10 mouse cellular contexts compared by ENCODE assay signal in the genomic region with DNA sequence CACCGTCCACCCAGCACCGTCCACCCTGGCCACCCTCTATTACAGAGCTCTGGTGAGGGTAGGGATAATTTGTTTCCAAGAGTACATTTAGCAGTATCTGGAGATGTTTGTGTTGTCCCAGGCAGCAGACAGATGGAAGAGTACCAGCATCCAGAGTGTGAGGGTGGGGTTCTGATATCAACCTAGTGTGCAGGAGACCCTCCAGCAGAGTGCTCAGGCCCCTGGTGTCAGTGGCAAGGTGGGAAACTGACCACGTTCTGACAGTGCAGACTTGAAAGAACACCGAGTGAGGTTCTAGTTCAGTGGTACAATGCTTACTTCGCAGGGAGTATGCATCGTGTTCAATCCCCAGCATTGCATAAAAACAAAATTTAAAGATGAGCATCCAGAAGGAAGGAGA. TPM values are rescaled to one million over a fixed set of nuclear protein-coding genes. Genes with fewer than 3 reads are reported as not detected.
DNase-seq lines count a peak whose midpoint lies in the region; ATAC-seq and TF ChIP-seq lines count a peak whose summit lies in the region.
"Had no signal": no experiment of that assay in that cellular context is flagged by ENCODE, and none has a peak within 500 bp of the region (broad histone marks: within the 10 kb centered on the region; RNA-seq: fewer than 3 reads in every experiment).

No protein-coding gene starts in this region.

- H3K27ac ChIP-seq in kidney, adult 2 months (ENCODE audit: insufficient read depth, low read depth, low read length) = peak overlapping the region; percentile 73
- no peak overlapping the region for H3K27ac ChIP-seq in embryonic facial prominence, embryonic 11.5 days (replicated peaks; ENCODE audit: low read depth, low read length)
- H3K27ac ChIP-seq in hindbrain, postnatal 0 days = peak overlapping the region; percentile 88; the same call in 1 of the 2 replicates
- peak overlapping the region; percentile 88; the same call in 1 of the 2 replicates for H3K27ac ChIP-seq in midbrain, embryonic 16.5 days (ENCODE audit: low read length)

- intact Hi-C loops in gastrocnemius, postnatal 14 days (cut with DNase I; ENCODE audit: low total_unique reads) = no loop called here

- TF ChIP-seq CTCF in kidney, adult 2 months (conservative IDR thresholded peaks at IDR 0.05; ENCODE audit: insufficient read depth, insufficient read length, low read depth, low read length) = no peak
- no peak for TF ChIP-seq CTCF in hindbrain, postnatal 0 days (IDR thresholded peaks at IDR 0.05; ENCODE audit: low read depth)

- no peak for ATAC-seq in embryonic facial prominence, embryonic 11.5 days (replicated peaks; ENCODE audit: insufficient number of reproducible peaks, low FRiP score, low TSS enrichment, low read depth)
- ATAC-seq in hindbrain, postnatal 0 days = no peak
- ATAC-seq in midbrain, embryonic 16.5 days = no peak

- no peak for TF ChIP-seq POLR2A in kidney, adult 2 months (IDR thresholded peaks at IDR 0.05; ENCODE audit: low read depth, low read length)

- peak overlapping the region; percentile 91 for H3K4me2 ChIP-seq in embryonic facial prominence, embryonic 11.5 days (ENCODE audit: low read depth, low read length)
- H3K4me2 ChIP-seq in hindbrain, postnatal 0 days (ENCODE audit: low read depth, low read length) = peak overlapping the region; percentile 89
- peak overlapping the region; percentile 65 for H3K4me2 ChIP-seq in midbrain, embryonic 16.5 days (ENCODE audit: low read length)

- peak overlapping the region; percentile 74; the same call in 1 of the 2 replicates for H3K4me3 ChIP-seq in kidney, adult 2 months (ENCODE audit: insufficient read depth, low read depth, low read length)
- peak overlapping the region; percentile 90 for H3K4me3 ChIP-seq in embryonic facial prominence, embryonic 11.5 days (ENCODE audit: low read depth, low read length)
- peak overlapping the region; percentile 92 for H3K4me3 ChIP-seq in hindbrain, postnatal 0 days (ENCODE audit: low read length)
- peak overlapping the region; percentile 92 for H3K4me3 ChIP-seq in midbrain, embryonic 16.5 days (ENCODE audit: low read depth, low read length)

- peaks cover 12% of the 10 kb centered on the region; the same call in 1 of the 2 replicates for H3K4me1 ChIP-seq in kidney, adult 2 months (ENCODE audit: control insufficient read depth, insufficient read depth, low read length)
- no peaks in the 10 kb centered on the region; the same call in 1 of the 2 replicates for H3K4me1 ChIP-seq in embryonic facial prominence, embryonic 11.5 days (ENCODE audit: control insufficient read depth, insufficient read depth, low read length)
- H3K4me1 ChIP-seq in hindbrain, postnatal 0 days (ENCODE audit: insufficient read depth, low read length) = peaks cover 18% of the 10 kb centered on the region; the same call in 1 of the 2 replicates
- H3K4me1 ChIP-seq in midbrain, embryonic 16.5 days (ENCODE audit: control insufficient read depth, insufficient read depth, low read length) = peaks cover 19% of the 10 kb centered on the region

- 78% methylated on average over 6 of the region's 6 CpGs for WGBS in kidney, adult 2 months
- 74% methylated on average over 6 of the region's 6 CpGs for WGBS in embryonic facial prominence, embryonic 11.5 days
- 69% methylated on average over 6 of the region's 6 CpGs for WGBS in hindbrain, postnatal 0 days
- WGBS in midbrain, embryonic 16.5 days = 70% methylated on average over 6 of the region's 6 CpGs

- DNase-seq in kidney, adult 2 months = no peak
- no peak for DNase-seq in kidney, postnatal 4 days
- DNase-seq in embryonic facial prominence, embryonic 11.5 days (ENCODE audit: low spot score) = no peak
- no peak for DNase-seq in hindbrain, postnatal 0 days (ENCODE audit: low spot score)
- no peak for DNase-seq in urinary bladder, postnatal 36 days (ENCODE audit: low spot score in 2 of 2)
- no peak for DNase-seq in thymus, postnatal 0 days (ENCODE audit: low spot score)
- no peak for DNase-seq in gastrocnemius, postnatal 14 days
- DNase-seq: lung, postnatal 10 days had no signal

- H3K27me3 ChIP-seq in kidney, adult 2 months (replicated peaks; ENCODE audit: control insufficient read depth, insufficient read depth, low read length) = no peaks in the 10 kb centered on the region
- no peaks in the 10 kb centered on the region for H3K27me3 ChIP-seq in embryonic facial prominence, embryonic 11.5 days (ENCODE audit: control insufficient read depth, insufficient read depth, low read length)
- no peaks in the 10 kb centered on the region for H3K27me3 ChIP-seq in hindbrain, postnatal 0 days (ENCODE audit: insufficient read depth, low read length)
- no peaks in the 10 kb centered on the region for H3K27me3 ChIP-seq in midbrain, embryonic 16.5 days (ENCODE audit: control insufficient read depth, insufficient read depth, low read depth, low read length)
- H3K27me3 ChIP-seq: Patski had no signal

- no peak overlapping the region; the same call in 1 of the 2 replicates for H3K9ac ChIP-seq in embryonic facial prominence, embryonic 11.5 days (replicated peaks; ENCODE audit: low read length)
- H3K9ac ChIP-seq in hindbrain, postnatal 0 days (replicated peaks; ENCODE audit: low read length) = peak overlapping the region; percentile 95
- peak overlapping the region; percentile 92 for H3K9ac ChIP-seq in midbrain, embryonic 16.5 days (ENCODE audit: low read depth, low read length)

- H3K9me3 ChIP-seq in embryonic facial prominence, embryonic 11.5 days (replicated peaks; ENCODE audit: control insufficient read depth, low read length) = no peaks in the 10 kb centered on the region
- no peaks in the 10 kb centered on the region for H3K9me3 ChIP-seq in hindbrain, postnatal 0 days (ENCODE audit: low read length)
- no peaks in the 10 kb centered on the region for H3K9me3 ChIP-seq in midbrain, embryonic 16.5 days (replicated peaks; ENCODE audit: control insufficient read depth, low read length, poor library complexity, severe bottlenecking)

- no peaks in the 10 kb centered on the region for H3K36me3 ChIP-seq in kidney, adult 2 months (ENCODE audit: control insufficient read depth, insufficient read depth, low read length)
- peaks cover 3% of the 10 kb centered on the region; the same call in 1 of the 2 replicates for H3K36me3 ChIP-seq in embryonic facial prominence, embryonic 11.5 days (replicated peaks; ENCODE audit: control insufficient read depth, insufficient read depth, low read depth, low read length)
- H3K36me3 ChIP-seq in hindbrain, postnatal 0 days (ENCODE audit: insufficient read depth, low read length) = no peaks in the 10 kb centered on the region
- no peaks in the 10 kb centered on the region for H3K36me3 ChIP-seq in midbrain, embryonic 16.5 days (ENCODE audit: control insufficient read depth, insufficient read depth, low read length)

RNA-seq across cellular contexts. Expression of gene Prkaca, which starts 1.1 kb away (rescaled TPM):
- polyA plus RNA-seq in kidney, adult 2 months (2012; rRNA removed) = 88.3 and 95.6 TPM in 2 replicates
- polyA plus RNA-seq in embryonic facial prominence, embryonic 11.5 days (2014; fragmentation: Nextera tagmentation; extraction: Ambion mirVana) = 138 and 141 TPM in 2 replicates
- total RNA-seq in hindbrain, postnatal 0 days (2014; rRNA removed) = 198 and 213 TPM in 2 replicates
- 257 and 268 TPM in 2 replicates for polyA plus RNA-seq in hindbrain, postnatal 0 days (2015; fragmentation: Nextera tagmentation; extraction: Ambion mirVana)
- 225 and 231 TPM in 2 replicates for polyA plus RNA-seq in midbrain, embryonic 16.5 days (2015; fragmentation: Nextera tagmentation; extraction: Ambion mirVana)
- polyA plus RNA-seq in thymus, postnatal 0 days (2015; fragmentation: Nextera tagmentation; extraction: Ambion mirVana) = 64.2 and 65.8 TPM in 2 replicates
- 100 to 1,000 TPM; 319 to 324 TPM for total RNA-seq in gastrocnemius, postnatal 14 days (2021)

RNA-seq across cellular contexts. Expression of gene Asf1b, which starts 16.4 kb away (rescaled TPM):
- 2.0 and 3.6 TPM in 2 replicates for polyA plus RNA-seq in kidney, adult 2 months (2012; rRNA removed)
- polyA plus RNA-seq in embryonic facial prominence, embryonic 11.5 days (2014; fragmentation: Nextera tagmentation; extraction: Ambion mirVana) = 82.6 and 83.0 TPM in 2 replicates
- total RNA-seq in hindbrain, postnatal 0 days (2014; rRNA removed) = 4.7 and 5.6 TPM in 2 replicates
- polyA plus RNA-seq in hindbrain, postnatal 0 days (2015; fragmentation: Nextera tagmentation; extraction: Ambion mirVana) = 8.3 and 10.6 TPM in 2 replicates
- polyA plus RNA-seq in midbrain, embryonic 16.5 days (2015; fragmentation: Nextera tagmentation; extraction: Ambion mirVana) = 6.1 and 6.7 TPM in 2 replicates
- 117 and 135 TPM in 2 replicates for polyA plus RNA-seq in thymus, postnatal 0 days (2015; fragmentation: Nextera tagmentation; extraction: Ambion mirVana)
- 1 to 10 TPM; 2.0 to 3.1 TPM for total RNA-seq in gastrocnemius, postnatal 14 days (2021)

RNA-seq across cellular contexts. Expression of gene Gm10644, which starts 16.7 kb away (rescaled TPM):
- polyA plus RNA-seq in kidney, adult 2 months (2012; rRNA removed) = 2.7 and 3.2 TPM in 2 replicates
- polyA plus RNA-seq in embryonic facial prominence, embryonic 11.5 days (2014; fragmentation: Nextera tagmentation; extraction: Ambion mirVana) = 0.66 and 0.72 TPM in 2 replicates
- 0.40 and 1.7 TPM in 2 replicates for total RNA-seq in hindbrain, postnatal 0 days (2014; rRNA removed)
- 0.43 and 0.56 TPM in 2 replicates for polyA plus RNA-seq in hindbrain, postnatal 0 days (2015; fragmentation: Nextera tagmentation; extraction: Ambion mirVana)
- polyA plus RNA-seq in midbrain, embryonic 16.5 days (2015; fragmentation: Nextera tagmentation; extraction: Ambion mirVana) = 0.58 and 0.69 TPM in 2 replicates
- 0.10 and 0.18 TPM in 2 replicates for polyA plus RNA-seq in thymus, postnatal 0 days (2015; fragmentation: Nextera tagmentation; extraction: Ambion mirVana)
- total RNA-seq in gastrocnemius, postnatal 14 days (2021) = under 1 TPM; 0.11 to 0.14 TPM

RNA-seq across cellular contexts. Expression of gene Samd1, which starts 25.8 kb away (rescaled TPM):
- polyA plus RNA-seq in kidney, adult 2 months (2012; rRNA removed) = 37.2 and 44.5 TPM in 2 replicates
- 18.2 and 19.3 TPM in 2 replicates for polyA plus RNA-seq in embryonic facial prominence, embryonic 11.5 days (2014; fragmentation: Nextera tagmentation; extraction: Ambion mirVana)
- 58.6 and 96.8 TPM in 2 replicates for total RNA-seq in hindbrain, postnatal 0 days (2014; rRNA removed)
- 5.7 and 5.9 TPM in 2 replicates for polyA plus RNA-seq in hindbrain, postnatal 0 days (2015; fragmentation: Nextera tagmentation; extraction: Ambion mirVana)
- polyA plus RNA-seq in midbrain, embryonic 16.5 days (2015; fragmentation: Nextera tagmentation; extraction: Ambion mirVana) = 5.4 and 6.3 TPM in 2 replicates
- polyA plus RNA-seq in thymus, postnatal 0 days (2015; fragmentation: Nextera tagmentation; extraction: Ambion mirVana) = 10.7 and 11.5 TPM in 2 replicates
- total RNA-seq in gastrocnemius, postnatal 14 days (2021) = 10 to 100 TPM; 17.8 to 22.1 TPM

RNA-seq across cellular contexts. Expression of gene 1700067K01Rik, which starts 29.6 kb away (rescaled TPM):
- 5.1 and 7.0 TPM in 2 replicates for polyA plus RNA-seq in kidney, adult 2 months (2012; rRNA removed)
- 0.29 and 0.85 TPM in 2 replicates for polyA plus RNA-seq in embryonic facial prominence, embryonic 11.5 days (2014; fragmentation: Nextera tagmentation; extraction: Ambion mirVana)
- not detected in 2 replicates for total RNA-seq in hindbrain, postnatal 0 days (2014; rRNA removed)
- 0.49 and 0.51 TPM in 2 replicates for polyA plus RNA-seq in hindbrain, postnatal 0 days (2015; fragmentation: Nextera tagmentation; extraction: Ambion mirVana)
- polyA plus RNA-seq in midbrain, embryonic 16.5 days (2015; fragmentation: Nextera tagmentation; extraction: Ambion mirVana) = 1.1 and 1.3 TPM in 2 replicates
- polyA plus RNA-seq in thymus, postnatal 0 days (2015; fragmentation: Nextera tagmentation; extraction: Ambion mirVana) = 0.86 and 1.1 TPM in 2 replicates
- not detected for total RNA-seq in gastrocnemius, postnatal 14 days (2021)
